Mouse (Mus musculus) intestine, embryonic 14.5 days (tissue): Measurements from ENCODE around the gene Aqp3. TPM values are rescaled to one million over a fixed set of nuclear protein-coding genes. Genes with fewer than 3 reads are reported as not detected.
A peak's percentile ranks its signal among the peaks of the same experiment; 100 is the strongest.

ENCODE experiments used
- ATAC-seq: fragments of 200-750 bp; cut with Nextera tagmentation; replicated peaks from 2 replicates; pipeline ENCODE4 v1.8.0; 2017; ENCODE audit warnings: low read depth, moderate number of reproducible peaks, moderate TSS enrichment, moderate library complexity; ENCODE audit not compliant: low FRiP score, low TSS enrichment
- DNase-seq: peaks from one replicate; pipeline ENCODE4 v3.0.0-alpha.2; 2018; ENCODE audit warnings: low spot score
- H3K27ac ChIP-seq: fragments of 300-500 bp; sonication (generic); 2 replicates; pipeline ENCODE4 v1.5.1; 2014; ENCODE audit warnings: low read depth, mild to moderate bottlenecking, control low read depth
- H3K27me3 ChIP-seq: fragments of 300-500 bp; sonication (generic); replicated peaks from 2 replicates; pipeline ENCODE4 v1.6.1; 2014; ENCODE audit warnings: low read length, control low read depth; ENCODE audit not compliant: control insufficient read depth, insufficient read depth
- H3K36me3 ChIP-seq: fragments of 300-500 bp; sonication (generic); 2 replicates; pipeline ENCODE4 v1.6.1; 2014; ENCODE audit warnings: low read length, control low read depth; ENCODE audit not compliant: control insufficient read depth, insufficient read depth
- H3K4me1 ChIP-seq: fragments of 300-500 bp; sonication (generic); replicated peaks from 2 replicates; pipeline ENCODE4 v1.6.1; 2014; ENCODE audit warnings: low read length, control low read depth, mixed read lengths; ENCODE audit not compliant: control insufficient read depth, insufficient read depth
- H3K4me2 ChIP-seq: fragments of 300-500 bp; sonication (generic); 2 replicates; pipeline ENCODE4 v1.6.1; 2014; ENCODE audit warnings: low read length
- H3K4me3 ChIP-seq: fragments of 300-500 bp; sonication (generic); 2 replicates; pipeline ENCODE4 v1.5.1; 2014; ENCODE audit warnings: low read depth, low read length, control low read depth, mixed read lengths
- H3K9ac ChIP-seq: fragments of 300-500 bp; sonication (generic); 2 replicates; pipeline ENCODE4 v1.6.1; 2014; ENCODE audit warnings: mild to moderate bottlenecking, low read length
- H3K9me3 ChIP-seq: fragments of 300-500 bp; sonication (generic); 2 replicates; pipeline ENCODE4 v1.6.1; 2016; ENCODE audit warnings: low read length, control low read depth; ENCODE audit not compliant: control insufficient read depth
- WGBS: fragments of 180-500 bp; shearing (Covaris S2); extraction: QIAGEN DNeasy Blood & Tissue Kit; methylation state at CpG from one replicate; pipeline ENCODE4 v1.1.7; 2014; 5-methylcytosine and 5-hydroxymethylcytosine counted together
- polyA plus RNA-seq: library from polyadenylated mRNA; unstranded; fragments of >200 nt; fragmentation: Nextera tagmentation; extraction: Ambion mirVana; gene quantifications from 2 replicates; pipeline ENCODE4 v1.2.1, GENCODE M21; 2014

Gene Aqp3
- polyA plus RNA-seq, 1 experiment from 2014 or later = 0.96 TPM

- no peak overlapping the region for H3K27ac ChIP-seq
- H3K9me3 ChIP-seq = no peaks in the 10 kb centered on the region
- no peaks in the 10 kb centered on the region for H3K27me3 ChIP-seq
- H3K36me3 ChIP-seq = no peaks in the 10 kb centered on the region
- H3K4me3 ChIP-seq = no peak overlapping the region
- peaks cover 9% of the 10 kb centered on the region for H3K4me1 ChIP-seq
- H3K9ac ChIP-seq = no peak overlapping the region
- DNase-seq (no peak), ATAC-seq (no peak)
- WGBS = 82% methylated on average over 6 of the region's 6 CpGs
- no peak overlapping the region for H3K4me2 ChIP-seq
These were observed 35.7 kb upstream of the Aqp3 start for GRCm38 (mm10) chr4:41133529-41134291.

- Histone ChIP-seq H3K27ac (no peak overlapping the region), H3K4me3 (no peak overlapping the region), H3K4me1 (peaks cover 8% of the 10 kb centered on the region), H3K9ac (no peak overlapping the region), H3K9me3 (no peaks in the 10 kb centered on the region), H3K27me3 (no peaks in the 10 kb centered on the region), H3K36me3 (no peaks in the 10 kb centered on the region), H3K4me2 (no peak overlapping the region)
- DNase-seq (no peak), ATAC-seq (no peak)
- WGBS = 81% methylated on average over 6 of the region's 6 CpGs
These were observed 34.5 kb upstream of the Aqp3 start for GRCm38 (mm10) chr4:41132471-41132870.

GRCm38 (mm10) chr4:41129836-41130235, 31.9 kb upstream of the Aqp3 start:
- Histone ChIP-seq H3K4me3 (no peak overlapping the region), H3K36me3 (no peaks in the 10 kb centered on the region), H3K4me2 (no peak overlapping the region), H3K4me1 (peaks cover 4% of the 10 kb centered on the region), H3K9me3 (no peaks in the 10 kb centered on the region), H3K27ac (no peak overlapping the region), H3K9ac (no peak overlapping the region), H3K27me3 (no peaks in the 10 kb centered on the region)
- 71% methylated on average over 3 of the region's 3 CpGs for WGBS
- ATAC-seq = no peak
- DNase-seq = no peak

- DNase-seq (peak; percentile 66), ATAC-seq (peak; percentile 54; the same call in 1 of the 2 replicates)
- 1% methylated on average over 2 of the region's 2 CpGs for WGBS
- Histone ChIP-seq H3K9ac (no peak overlapping the region), H3K9me3 (no peaks in the 10 kb centered on the region), H3K4me3 (no peak overlapping the region), H3K4me1 (peaks cover 4% of the 10 kb centered on the region), H3K27me3 (no peaks in the 10 kb centered on the region), H3K27ac (no peak overlapping the region), H3K36me3 (no peaks in the 10 kb centered on the region), H3K4me2 (no peak overlapping the region)
These were observed 31.4 kb upstream of the Aqp3 start for GRCm38 (mm10) chr4:41129406-41129805.

GRCm38 (mm10) chr4:41124180-41124951, 26.4 kb upstream of the Aqp3 start, which contains the start of gene Nol6:
Nol6 (minus strand) TSS chr4:41124455.
- Histone ChIP-seq H3K4me3 (peak within 1 kb of the TSS; percentile 84), H3K4me1 (peaks cover 8% of the 10 kb centered on the region; the same call in 1 of the 2 replicates), H3K9ac (peak within 1 kb of the TSS; percentile 56), H3K36me3 (peaks cover 36% of the 10 kb centered on the region), H3K9me3 (no peaks in the 10 kb centered on the region), H3K27ac (no peak within 1 kb of the TSS), H3K27me3 (no peaks in the 10 kb centered on the region), H3K4me2 (peak within 1 kb of the TSS; percentile 88)
- ATAC-seq (peak; percentile 100), DNase-seq (peak; percentile 97)
- 2% methylated on average over 29 of the region's 29 CpGs for WGBS

- Histone ChIP-seq H3K9ac (no peak overlapping the region), H3K36me3 (peaks cover 89% of the 10 kb centered on the region), H3K4me3 (no peak overlapping the region), H3K4me2 (no peak overlapping the region), H3K27me3 (no peaks in the 10 kb centered on the region), H3K4me1 (peaks cover 8% of the 10 kb centered on the region; the same call in 1 of the 2 replicates), H3K27ac (no peak overlapping the region), H3K9me3 (no peaks in the 10 kb centered on the region)
- peak; percentile 78 for DNase-seq
- WGBS = 68% methylated on average over 11 of the region's 11 CpGs
- no peak for ATAC-seq
These were observed 20.8 kb upstream of the Aqp3 start for GRCm38 (mm10) chr4:41118706-41119292.

GRCm38 (mm10) chr4:41116817-41117216, 18.8 kb upstream of the Aqp3 start:
- H3K36me3 ChIP-seq = peaks cover 79% of the 10 kb centered on the region

GRCm38 (mm10) chr4:41115793-41116192, 17.8 kb upstream of the Aqp3 start:
- no peaks in the 10 kb centered on the region for H3K4me1 ChIP-seq
- peaks cover 69% of the 10 kb centered on the region for H3K36me3 ChIP-seq
- H3K4me2 ChIP-seq = no peak overlapping the region
- H3K9me3 ChIP-seq = no peaks in the 10 kb centered on the region
- H3K27ac ChIP-seq = no peak overlapping the region
- ATAC-seq (no peak), DNase-seq (no peak)
- H3K9ac ChIP-seq = no peak overlapping the region
- 92% methylated on average over 15 of the region's 15 CpGs for WGBS
- no peak overlapping the region for H3K4me3 ChIP-seq
- no peaks in the 10 kb centered on the region for H3K27me3 ChIP-seq

More at GRCm38 (mm10) chr4:41116817-41117216, 18.8 kb upstream of the Aqp3 start:
- Histone ChIP-seq H3K4me1 (no peaks in the 10 kb centered on the region), H3K4me2 (no peak overlapping the region), H3K4me3 (no peak overlapping the region), H3K9ac (no peak overlapping the region), H3K9me3 (no peaks in the 10 kb centered on the region), H3K27me3 (no peaks in the 10 kb centered on the region), H3K27ac (no peak overlapping the region)
- DNase-seq (no peak), ATAC-seq (no peak)
- WGBS = 82% methylated on average over 3 of the region's 3 CpGs
